Mouse (Mus musculus): Measurements from ENCODE around the gene Bud23. TPM values are rescaled to one million over a fixed set of nuclear protein-coding genes. Genes with fewer than 3 reads are reported as not detected.

The Bud23 gene
- polyA plus RNA-seq, 1 experiment: 81.8 TPM

DNA sequence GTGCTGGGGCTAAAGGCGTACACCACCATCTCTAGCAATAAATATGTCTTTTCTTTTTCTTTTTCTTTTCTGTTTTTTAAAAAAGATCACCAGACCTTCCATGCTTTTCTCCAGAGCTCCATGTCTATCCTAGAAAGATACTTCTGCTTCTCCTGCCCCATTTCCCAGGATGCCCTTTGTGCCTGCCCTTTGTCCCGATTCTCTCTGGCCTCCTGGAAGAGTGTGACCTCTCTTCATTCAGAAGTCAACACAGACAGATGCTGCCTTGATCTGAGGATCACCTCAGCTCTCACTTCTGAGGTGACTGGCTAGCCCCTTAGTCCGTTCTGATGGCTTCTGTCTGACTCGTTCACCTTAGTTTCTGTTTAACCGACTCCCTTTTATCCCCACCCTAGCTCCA, 15.8 kb upstream of the Bud23 start:
- DNase-seq (ENCODE audit: low read depth): no peak
- TF ChIP-seq CTCF (IDR thresholded peaks at IDR 0.05; ENCODE audit: borderline replicate concordance, extremely low read depth, insufficient read depth, insufficient read length) (no peak), POLR2A (IDR thresholded peaks at IDR 0.05; ENCODE audit: borderline replicate concordance, extremely low read depth, insufficient read depth, insufficient read length, poor library complexity, severe bottlenecking) (no peak)

DNA sequence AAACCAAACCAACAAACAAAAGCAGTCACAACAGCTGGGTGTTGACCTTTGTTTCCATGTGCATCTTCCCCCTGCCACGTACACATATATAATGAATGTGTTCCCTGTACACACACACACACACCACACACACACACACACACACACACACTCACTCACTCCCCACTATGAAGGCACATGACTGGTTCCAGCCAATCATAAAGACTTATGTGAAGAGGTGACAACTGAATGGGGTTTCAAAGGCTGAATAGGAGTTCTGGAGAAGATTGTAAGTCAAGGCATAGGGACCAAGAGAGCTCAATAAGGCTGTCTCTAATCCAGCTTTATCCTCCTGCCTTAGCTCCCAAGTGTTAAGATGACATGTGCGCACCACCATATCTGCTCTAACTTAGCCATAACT, 14.8 kb upstream of the Bud23 start:
- TF ChIP-seq POLR2A (IDR thresholded peaks at IDR 0.05; ENCODE audit: borderline replicate concordance, extremely low read depth, insufficient read depth, insufficient read length, poor library complexity, severe bottlenecking): no peak
- no peak for TF ChIP-seq CTCF (IDR thresholded peaks at IDR 0.05; ENCODE audit: borderline replicate concordance, extremely low read depth, insufficient read depth, insufficient read length)
- DNase-seq (ENCODE audit: low read depth): no peak

DNA sequence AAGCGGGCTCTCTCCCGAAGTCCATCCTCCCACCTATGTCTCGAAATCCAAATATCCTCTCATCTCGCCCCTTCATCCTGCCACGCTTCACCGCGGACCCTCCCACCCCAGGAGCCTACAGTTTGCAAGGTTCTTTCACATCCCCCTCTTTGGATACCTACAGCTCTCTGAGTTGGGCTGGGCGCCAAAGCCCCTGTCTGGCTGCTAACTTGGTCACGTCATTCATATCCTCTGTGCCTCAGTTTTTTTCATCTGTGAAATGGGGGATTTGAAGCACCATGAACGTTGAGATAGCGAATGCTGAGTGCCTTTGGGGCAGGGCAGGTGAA, 13.7 kb upstream of the Bud23 start:
- no peak for TF ChIP-seq CTCF (IDR thresholded peaks at IDR 0.05; ENCODE audit: borderline replicate concordance, extremely low read depth, insufficient read depth, insufficient read length)
- TF ChIP-seq POLR2A (IDR thresholded peaks at IDR 0.05; ENCODE audit: borderline replicate concordance, extremely low read depth, insufficient read depth, insufficient read length, poor library complexity, severe bottlenecking): no peak
- DNase-seq (ENCODE audit: low read depth): no peak

DNA sequence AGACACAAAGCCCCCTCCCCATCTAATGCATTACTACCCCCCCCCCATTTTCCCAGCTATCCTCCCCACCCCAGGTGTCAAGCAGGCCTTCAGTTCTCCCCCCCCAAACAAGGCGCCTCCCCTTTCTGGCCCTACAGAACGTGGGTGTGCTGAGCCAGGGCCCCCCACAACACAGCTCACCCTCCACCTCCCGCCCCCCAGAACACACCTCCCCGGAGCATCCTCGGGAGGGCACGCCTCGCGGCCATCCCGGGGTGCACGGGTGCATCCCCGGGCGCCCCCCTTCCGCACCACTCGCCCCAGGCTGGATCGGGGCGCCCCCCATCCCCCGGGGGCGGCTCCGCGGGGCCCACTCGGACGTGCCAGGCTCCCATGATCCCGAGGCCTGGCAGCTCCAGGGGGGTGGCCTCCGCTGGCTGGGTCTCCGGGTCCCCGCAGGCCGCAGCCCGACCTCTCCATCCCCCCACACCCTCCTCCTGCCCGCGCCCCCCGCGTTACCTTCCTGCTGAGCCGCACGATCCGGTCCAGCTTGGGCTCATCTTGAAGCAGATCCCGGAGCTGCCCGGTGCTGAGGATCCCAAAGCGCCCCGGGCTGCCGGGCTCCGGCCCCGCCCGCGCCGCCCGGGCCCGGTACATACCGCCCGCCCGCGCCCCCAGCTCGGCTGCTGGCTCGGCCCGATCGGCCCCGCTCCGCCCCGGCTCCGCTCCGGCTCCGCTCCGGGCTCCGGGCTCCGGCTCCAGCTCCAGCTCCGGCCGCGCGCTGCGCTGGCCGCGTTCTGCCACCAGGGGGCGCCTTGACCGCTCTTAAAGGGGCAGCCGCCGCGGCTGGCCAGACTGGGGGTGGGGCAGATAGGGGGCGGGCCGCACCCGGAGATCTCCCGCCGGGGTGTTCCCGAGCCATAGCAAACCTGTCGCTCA, 13.1 kb upstream of the Bud23 start, which contains the start of gene Vps37d:
Gene Vps37d, minus strand, starts transcription at position 703 of the 918 bp plus-strand sequence.
- DNase-seq (ENCODE audit: low read depth): peak; percentile 95

DNA sequence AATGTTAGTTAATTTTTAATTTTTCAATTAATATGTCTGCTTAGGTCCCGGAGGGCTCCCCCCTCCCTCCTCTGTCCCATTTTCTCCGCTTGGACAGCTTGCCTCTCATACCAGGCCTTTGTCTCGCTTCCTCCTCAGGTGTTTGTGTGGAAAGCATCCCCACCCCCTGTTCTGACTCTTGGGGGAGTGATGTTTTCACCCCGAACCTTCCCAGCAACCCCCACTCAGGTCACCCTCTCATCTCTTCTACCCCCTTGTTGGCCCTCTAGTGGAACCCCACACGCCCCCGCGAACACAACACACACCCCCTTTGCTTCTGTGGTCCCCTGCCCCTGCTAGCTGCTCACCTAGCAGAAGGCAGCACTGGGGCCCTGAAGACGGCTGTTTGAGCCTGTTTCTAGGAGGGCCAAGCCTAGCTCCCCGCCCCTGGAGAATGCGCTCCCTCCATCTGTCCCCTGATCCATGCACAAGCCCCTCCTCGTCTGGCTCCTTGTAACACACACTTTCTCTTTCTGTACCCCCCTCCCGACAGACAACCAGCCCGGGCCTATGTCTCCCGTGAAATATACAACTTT, 12.3 kb upstream of the Bud23 start:
- DNase-seq (ENCODE audit: low read depth): peak; percentile 92
- no peak for TF ChIP-seq CTCF (IDR thresholded peaks at IDR 0.05; ENCODE audit: borderline replicate concordance, extremely low read depth, insufficient read depth, insufficient read length)
- no peak for TF ChIP-seq POLR2A (IDR thresholded peaks at IDR 0.05; ENCODE audit: borderline replicate concordance, extremely low read depth, insufficient read depth, insufficient read length, poor library complexity, severe bottlenecking)

More for the DNA sequence above, 13.1 kb upstream of the Bud23 start, which contains the start of gene Vps37d:
- TF ChIP-seq CTCF (IDR thresholded peaks at IDR 0.05; ENCODE audit: borderline replicate concordance, extremely low read depth, insufficient read depth, insufficient read length) (peak; percentile 86), POLR2A (IDR thresholded peaks at IDR 0.05; ENCODE audit: borderline replicate concordance, extremely low read depth, insufficient read depth, insufficient read length, poor library complexity, severe bottlenecking) (peak; percentile 54)

DNA sequence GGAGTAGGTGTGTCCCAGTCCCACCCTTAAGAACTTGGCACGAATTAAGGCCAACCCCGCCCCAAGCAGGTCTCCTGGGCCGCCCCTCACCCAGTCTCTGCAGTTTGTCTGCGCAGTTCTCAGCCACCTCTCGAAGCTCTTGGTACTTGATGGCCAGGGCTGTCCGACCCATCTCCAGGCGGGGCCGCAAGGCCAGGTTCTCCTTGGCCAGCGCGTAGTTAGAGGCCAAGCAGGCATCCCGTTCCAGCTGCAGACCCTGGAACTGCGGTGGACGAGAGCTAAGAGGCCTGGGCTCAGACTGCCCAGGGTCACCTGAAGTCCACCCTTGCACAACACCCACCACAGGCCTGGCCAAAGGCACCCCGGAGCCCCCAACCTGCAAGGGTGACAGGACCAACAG, 11.6 kb upstream of the Bud23 start:
- no peak for DNase-seq (ENCODE audit: low read depth)
- TF ChIP-seq POLR2A (IDR thresholded peaks at IDR 0.05; ENCODE audit: borderline replicate concordance, extremely low read depth, insufficient read depth, insufficient read length, poor library complexity, severe bottlenecking) (no peak), CTCF (IDR thresholded peaks at IDR 0.05; ENCODE audit: borderline replicate concordance, extremely low read depth, insufficient read depth, insufficient read length) (no peak)

DNA sequence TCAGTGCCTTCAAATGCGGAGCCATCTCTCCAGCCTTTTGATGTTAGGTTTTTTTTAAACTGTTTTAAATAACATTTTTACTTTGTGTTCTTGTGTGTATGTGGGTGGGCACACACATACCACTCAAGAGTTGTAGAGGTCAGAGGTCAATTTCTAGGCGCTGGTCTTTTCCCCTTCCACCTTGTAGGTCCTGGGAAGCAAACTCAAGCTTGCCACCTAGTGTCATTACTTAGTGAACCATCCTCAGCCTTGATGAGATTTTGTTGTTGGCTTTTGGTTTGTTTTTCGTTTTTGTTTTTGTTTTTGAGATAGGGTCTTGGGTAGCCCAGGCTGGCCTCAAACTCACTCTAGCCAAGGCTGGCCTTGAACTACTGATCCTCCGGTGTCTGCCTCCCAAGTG, 10.9 kb upstream of the Bud23 start:
- TF ChIP-seq CTCF (IDR thresholded peaks at IDR 0.05; ENCODE audit: borderline replicate concordance, extremely low read depth, insufficient read depth, insufficient read length) (no peak), POLR2A (IDR thresholded peaks at IDR 0.05; ENCODE audit: borderline replicate concordance, extremely low read depth, insufficient read depth, insufficient read length, poor library complexity, severe bottlenecking) (no peak)
- DNase-seq (ENCODE audit: low read depth): no peak

DNA sequence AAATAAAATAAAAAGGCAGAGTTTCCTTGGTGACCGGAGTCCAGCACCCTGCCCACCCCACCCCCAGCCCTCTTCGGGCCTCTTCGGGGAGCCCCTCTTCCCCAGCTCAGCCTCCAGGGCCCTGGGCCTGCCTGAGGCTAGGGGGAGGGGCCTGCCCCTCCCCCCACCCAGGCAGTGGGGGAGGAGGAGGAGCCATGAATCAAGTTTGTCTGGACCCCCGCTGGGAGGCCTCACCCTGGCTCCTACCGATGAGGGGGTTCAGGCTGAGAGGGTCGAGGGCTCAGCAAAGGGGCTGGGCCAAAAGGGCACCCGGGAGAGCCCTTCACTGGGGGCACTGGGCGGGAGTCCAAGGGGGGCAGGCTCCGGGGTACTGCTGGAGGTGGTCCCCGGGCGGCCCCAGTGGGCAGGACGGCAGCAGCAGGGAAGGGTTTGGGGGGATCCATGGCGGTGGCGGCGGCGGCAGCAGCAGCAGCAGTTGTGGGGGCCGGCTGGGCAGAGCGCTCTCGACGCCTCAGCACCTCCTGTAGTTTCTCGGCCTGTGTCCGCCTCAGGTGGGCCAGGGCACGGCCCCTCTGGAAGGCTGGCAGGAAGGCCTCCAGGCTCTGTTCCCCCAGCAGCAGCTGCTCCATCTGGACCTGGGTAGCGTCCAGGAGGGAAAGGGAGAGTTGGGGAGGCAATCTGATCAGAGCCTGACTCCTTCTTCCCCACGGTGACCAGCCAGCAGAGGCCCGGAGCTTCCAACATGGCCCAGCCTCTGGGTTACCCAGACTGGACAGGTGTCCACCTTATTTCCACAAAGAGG, 8.8 kb upstream of the Bud23 start:
- no peak for DNase-seq (ENCODE audit: low read depth)
- TF ChIP-seq CTCF (IDR thresholded peaks at IDR 0.05; ENCODE audit: borderline replicate concordance, extremely low read depth, insufficient read depth, insufficient read length) (no peak), POLR2A (IDR thresholded peaks at IDR 0.05; ENCODE audit: borderline replicate concordance, extremely low read depth, insufficient read depth, insufficient read length, poor library complexity, severe bottlenecking) (no peak)

DNA sequence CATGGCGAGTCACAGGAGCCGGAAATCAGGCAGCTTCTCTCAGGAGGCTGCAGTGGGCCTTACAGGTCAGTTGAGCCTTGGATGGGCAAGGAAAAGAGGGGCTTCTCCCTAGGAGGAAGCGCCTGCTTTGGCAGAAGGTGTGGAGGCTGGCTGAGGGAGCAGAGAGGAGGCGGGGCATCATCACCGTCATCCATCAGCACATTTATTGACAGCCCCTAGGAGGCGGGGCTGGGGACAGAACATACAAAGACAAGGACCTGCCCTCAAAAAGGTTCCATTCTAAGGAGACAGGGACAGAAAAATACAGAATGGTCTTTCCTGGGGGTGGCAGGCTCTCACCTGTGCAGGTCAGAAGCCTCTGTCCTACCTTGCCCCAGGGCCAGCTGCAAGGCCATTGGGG, 8.0 kb upstream of the Bud23 start:
- no peak for DNase-seq (ENCODE audit: low read depth)
- TF ChIP-seq POLR2A (IDR thresholded peaks at IDR 0.05; ENCODE audit: borderline replicate concordance, extremely low read depth, insufficient read depth, insufficient read length, poor library complexity, severe bottlenecking) (no peak), CTCF (IDR thresholded peaks at IDR 0.05; ENCODE audit: borderline replicate concordance, extremely low read depth, insufficient read depth, insufficient read length) (no peak)

DNA sequence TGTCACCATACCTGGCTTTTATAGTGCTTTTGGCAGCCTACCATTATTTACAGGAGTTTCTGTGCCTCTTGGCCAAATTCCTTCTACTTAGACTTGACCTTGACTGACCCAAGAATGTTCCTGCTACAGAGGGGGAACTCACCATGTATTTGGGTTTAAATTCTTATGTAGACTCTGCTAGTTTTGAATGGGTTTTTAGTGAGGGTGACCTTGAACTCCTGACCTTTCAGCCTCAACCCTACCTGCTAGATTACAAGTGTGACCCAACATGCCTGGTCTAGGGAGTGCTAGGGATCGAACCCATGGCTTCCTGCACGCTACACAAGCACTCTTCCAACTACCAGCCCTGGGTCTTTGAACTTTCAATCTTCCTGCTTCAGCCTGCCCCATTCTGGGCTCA, 7.3 kb upstream of the Bud23 start:
- no peak for TF ChIP-seq POLR2A (IDR thresholded peaks at IDR 0.05; ENCODE audit: borderline replicate concordance, extremely low read depth, insufficient read depth, insufficient read length, poor library complexity, severe bottlenecking)
- no peak for TF ChIP-seq CTCF (IDR thresholded peaks at IDR 0.05; ENCODE audit: borderline replicate concordance, extremely low read depth, insufficient read depth, insufficient read length)
- no peak for DNase-seq (ENCODE audit: low read depth)

DNA sequence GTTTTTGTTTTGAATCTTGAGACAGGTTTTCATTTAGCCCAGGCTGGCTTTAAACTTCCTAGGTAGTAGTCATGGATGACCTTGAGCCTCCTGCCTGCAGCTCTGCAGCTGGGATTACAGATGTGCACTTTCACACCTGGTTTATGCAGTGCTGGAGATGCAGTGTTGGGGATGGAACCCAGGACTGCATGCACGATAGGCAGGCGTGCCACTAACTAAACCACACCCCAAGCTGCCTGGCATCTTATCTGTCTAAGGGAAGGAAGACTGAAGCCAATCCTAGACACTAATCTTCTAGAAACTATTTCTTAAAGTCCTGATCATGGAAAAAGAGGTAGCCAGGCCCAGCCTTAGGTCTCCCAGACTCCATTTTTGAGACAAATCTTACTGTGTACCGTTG, 5.7 kb upstream of the Bud23 start:
- DNase-seq (ENCODE audit: low read depth): no peak

More for the DNA sequence above, 5.7 kb upstream of the Bud23 start:
- TF ChIP-seq CTCF (IDR thresholded peaks at IDR 0.05; ENCODE audit: borderline replicate concordance, extremely low read depth, insufficient read depth, insufficient read length) (no peak), POLR2A (IDR thresholded peaks at IDR 0.05; ENCODE audit: borderline replicate concordance, extremely low read depth, insufficient read depth, insufficient read length, poor library complexity, severe bottlenecking) (no peak)

Measured in brain, embryonic 14.5 days (tissue).